Mouse (Mus musculus) hindbrain, embryonic 10.5 days (tissue): ENCODE results near the gene Olfr710. TPM values are rescaled to one million over a fixed set of nuclear protein-coding genes. Genes with fewer than 3 reads are reported as not detected.
"Not testable (repeated sequence)": the region's sequence is repeated elsewhere in the genome, so short reads cannot be mapped to it uniquely, and the experiment has no call there.

Experiments used
- DNase-seq: peaks from one replicate; pipeline ENCODE4 v3.0.0-alpha.2; 2017; ENCODE audit warnings: low spot score
- H3K27ac ChIP-seq: fragments of 300-500 bp; sonication (generic); 2 replicates; pipeline ENCODE4 v1.5.1; 2016; ENCODE audit warnings: mild to moderate bottlenecking, moderate library complexity
- H3K27me3 ChIP-seq: fragments of 300-500 bp; sonication (generic); 2 replicates; pipeline ENCODE4 v1.6.1; 2016; ENCODE audit warnings: mild to moderate bottlenecking; ENCODE audit not compliant: poor library complexity, insufficient read depth, severe bottlenecking
- H3K36me3 ChIP-seq: fragments of 300-500 bp; sonication (generic); 2 replicates; pipeline ENCODE4 v1.6.1; 2016; ENCODE audit warnings: mild to moderate bottlenecking, moderate library complexity
- H3K4me1 ChIP-seq: fragments of 300-500 bp; sonication (generic); replicated peaks from 2 replicates; pipeline ENCODE4 v1.6.1; 2016; ENCODE audit warnings: mild to moderate bottlenecking
- H3K4me3 ChIP-seq: fragments of 300-500 bp; sonication (generic); 2 replicates; pipeline ENCODE4 v1.5.1; 2016; ENCODE audit warnings: mild to moderate bottlenecking, moderate library complexity
- H3K9me3 ChIP-seq: fragments of 300-500 bp; sonication (generic); 2 replicates; pipeline ENCODE4 v1.6.1; 2016; ENCODE audit warnings: mild to moderate bottlenecking, moderate library complexity
- WGBS: fragments of 180-500 bp; shearing (Covaris S2); methylation state at CpG from one replicate; pipeline ENCODE4 v1.1.7; 2016; 5-methylcytosine and 5-hydroxymethylcytosine counted together
- polyA plus RNA-seq: library from polyadenylated mRNA; unstranded; fragments of >200 nt; fragmentation: Nextera tagmentation; extraction: Ambion mirVana; gene quantifications from 2 replicates; pipeline ENCODE4 v1.2.1, GENCODE M21; 2016

The Olfr710 gene
- polyA plus RNA-seq = not detected in 2 replicates

GRCm38 (mm10) chr7:106948212-106948611, at the start of gene Olfr710:
Gene Olfr710, minus strand, starts transcription at chr7:106948312.
- Histone ChIP-seq H3K4me3 (no peak within 1 kb of the TSS), H3K27ac (no peak within 1 kb of the TSS), H3K9me3 (no peaks in the 10 kb centered on the region), H3K36me3 (no peaks in the 10 kb centered on the region), H3K27me3 (no peaks in the 10 kb centered on the region), H3K4me1 (no peaks in the 10 kb centered on the region)
- 84% methylated on average over 3 of the region's 3 CpGs for WGBS
- no peak for DNase-seq

- H3K27me3 ChIP-seq = no peaks in the 10 kb centered on the region
- WGBS = 97% methylated on average over 3 of the region's 3 CpGs
- H3K27ac ChIP-seq = no peak overlapping the region
- no peak for DNase-seq
- H3K4me1 ChIP-seq = no peaks in the 10 kb centered on the region
- H3K4me3 ChIP-seq = no peak overlapping the region
- H3K9me3 ChIP-seq = no peaks in the 10 kb centered on the region
- H3K36me3 ChIP-seq = no peaks in the 10 kb centered on the region
These were observed 37.1 kb upstream of the Olfr710 start for GRCm38 (mm10) chr7:106985236-106985635.

- no peaks in the 10 kb centered on the region for H3K9me3 ChIP-seq
- 76% methylated on average over 1 of the region's 1 CpGs for WGBS
- no peaks in the 10 kb centered on the region for H3K36me3 ChIP-seq
- no peak within 1 kb of the TSS for H3K27ac ChIP-seq
- DNase-seq = no peak
- H3K27me3 ChIP-seq = no peaks in the 10 kb centered on the region
- no peak within 1 kb of the TSS for H3K4me3 ChIP-seq
- no peaks in the 10 kb centered on the region for H3K4me1 ChIP-seq
These were observed 27.2 kb upstream of the Olfr710 start, which contains the start of gene Olfr711 for GRCm38 (mm10) chr7:106975353-106975752. Gene Olfr711, minus strand, starts transcription at chr7:106975453.

GRCm38 (mm10) chr7:106967503-106967902, 19.4 kb upstream of the Olfr710 start:
- H3K4me1 ChIP-seq, DNase-seq, H3K9me3 ChIP-seq, H3K27ac ChIP-seq, H3K4me3 ChIP-seq, H3K27me3 ChIP-seq, H3K36me3 ChIP-seq: not testable (repeated sequence)

GRCm38 (mm10) chr7:106963837-106964236, 15.7 kb upstream of the Olfr710 start, which contains the start of gene Olfr6:
Gene Olfr6, minus strand, starts transcription at chr7:106963937.
- Histone ChIP-seq H3K36me3 (no peaks in the 10 kb centered on the region), H3K9me3 (no peaks in the 10 kb centered on the region), H3K27ac (no peak within 1 kb of the TSS), H3K27me3 (no peaks in the 10 kb centered on the region), H3K4me3 (no peak within 1 kb of the TSS), H3K4me1 (no peaks in the 10 kb centered on the region)
- WGBS = 90% methylated on average over 1 of the region's 1 CpGs
- DNase-seq = no peak

- Histone ChIP-seq H3K4me1 (no peaks in the 10 kb centered on the region), H3K36me3 (no peaks in the 10 kb centered on the region), H3K4me3 (no peak within 1 kb of the TSS), H3K9me3 (no peaks in the 10 kb centered on the region), H3K27me3 (no peaks in the 10 kb centered on the region), H3K27ac (no peak within 1 kb of the TSS)
- no peak for DNase-seq
These were observed 16.0 kb downstream of the Olfr710 start, which contains the start of gene Olfr709-ps1 for GRCm38 (mm10) chr7:106932119-106932518. Gene Olfr709-ps1, minus strand, starts transcription at chr7:106932219.

GRCm38 (mm10) chr7:106920961-106921360, 27.2 kb downstream of the Olfr710 start:
- H3K9me3 ChIP-seq, H3K4me1 ChIP-seq, DNase-seq, H3K27ac ChIP-seq, H3K4me3 ChIP-seq, H3K27me3 ChIP-seq, H3K36me3 ChIP-seq: not testable (repeated sequence)
- 91% methylated on average over 7 of the region's 7 CpGs for WGBS

GRCm38 (mm10) chr7:106907676-106908075, 40.4 kb downstream of the Olfr710 start, which contains the start of gene Olfr1532-ps1:
Gene Olfr1532-ps1, plus strand, starts transcription at chr7:106908001.
- WGBS = 80% methylated on average over 2 of the region's 2 CpGs
- no peaks in the 10 kb centered on the region for H3K9me3 ChIP-seq
- H3K36me3 ChIP-seq = no peaks in the 10 kb centered on the region
- no peak for DNase-seq
- H3K4me3 ChIP-seq = no peak within 1 kb of the TSS
- no peaks in the 10 kb centered on the region for H3K4me1 ChIP-seq
- no peak within 1 kb of the TSS for H3K27ac ChIP-seq
- H3K27me3 ChIP-seq = no peaks in the 10 kb centered on the region

- H3K27ac ChIP-seq, H3K9me3 ChIP-seq, H3K4me3 ChIP-seq, H3K36me3 ChIP-seq, DNase-seq, H3K4me1 ChIP-seq, H3K27me3 ChIP-seq: not testable (repeated sequence)
- 88% methylated on average over 3 of the region's 3 CpGs for WGBS
These were observed 47.0 kb downstream of the Olfr710 start, which contains the start of gene Olfr707 for GRCm38 (mm10) chr7:106901141-106901540. Gene Olfr707, minus strand, starts transcription at chr7:106901241.

Other genes starting within 250 kb of the Olfr710 start
- not detected in 2 replicates for gene Olfr695, start 231.9 kb downstream of the Olfr710 start, polyA plus RNA-seq
- not detected in 2 replicates for gene Olfr697, start 205.9 kb downstream of the Olfr710 start, polyA plus RNA-seq
- gene Olfr698, start 192.9 kb downstream of the Olfr710 start, polyA plus RNA-seq = not detected in 2 replicates
- gene Olfr699, start 155.1 kb downstream of the Olfr710 start, polyA plus RNA-seq = not detected in 2 replicates
- gene Olfr700, start 139.5 kb downstream of the Olfr710 start, polyA plus RNA-seq = not detected in 2 replicates
- not detected in 2 replicates for gene Olfr701, start 134.2 kb downstream of the Olfr710 start, polyA plus RNA-seq
- gene Olfr702, start 114.4 kb downstream of the Olfr710 start, polyA plus RNA-seq = not detected in 2 replicates
- not detected in 2 replicates for gene Olfr703, start 105.0 kb downstream of the Olfr710 start, polyA plus RNA-seq
- gene Olfr704, start 85.1 kb downstream of the Olfr710 start, polyA plus RNA-seq = not detected in 2 replicates
- not detected in 2 replicates for gene Olfr705, start 71.4 kb downstream of the Olfr710 start, polyA plus RNA-seq
- not detected in 2 replicates for gene Olfr706, start 60.1 kb downstream of the Olfr710 start, polyA plus RNA-seq
- gene Olfr707, start 47.1 kb downstream of the Olfr710 start, polyA plus RNA-seq = not detected in 2 replicates
- not detected in 2 replicates for gene Olfr1532-ps1, start 40.3 kb downstream of the Olfr710 start, polyA plus RNA-seq
- gene Olfr709-ps1, start 16.1 kb downstream of the Olfr710 start, polyA plus RNA-seq = not detected in 2 replicates
- not detected in 2 replicates for gene Olfr6, start 15.6 kb upstream of the Olfr710 start, polyA plus RNA-seq
- not detected in 2 replicates for gene Olfr711, start 27.1 kb upstream of the Olfr710 start, polyA plus RNA-seq
- not detected in 2 replicates for gene Olfr2, start 57.8 kb upstream of the Olfr710 start, polyA plus RNA-seq
- not detected in 2 replicates for gene Olfr713, start 82.9 kb upstream of the Olfr710 start, polyA plus RNA-seq
- gene Olfr714, start 122.7 kb upstream of the Olfr710 start, polyA plus RNA-seq = not detected in 2 replicates
- gene Olfr17, start 144.9 kb upstream of the Olfr710 start, polyA plus RNA-seq = not detected in 2 replicates
- gene Olfr715b, start 162.1 kb upstream of the Olfr710 start, polyA plus RNA-seq = not detected in 2 replicates
- gene Olfr715, start 182.8 kb upstream of the Olfr710 start, polyA plus RNA-seq = not detected in 2 replicates
- gene Olfr716, start 190.0 kb upstream of the Olfr710 start, polyA plus RNA-seq = not detected in 2 replicates
- gene Nlrp14, start 218.7 kb upstream of the Olfr710 start, polyA plus RNA-seq = not detected in 2 replicates